Mouse (Mus musculus) forebrain, embryonic 12.5 days (tissue): ENCODE measurements around the gene Crybb2. TPM values are rescaled to one million over a fixed set of nuclear protein-coding genes. Genes with fewer than 3 reads are reported as not detected.

Experiments used
- ATAC-seq: fragments of 200-750 bp; cut with Nextera tagmentation; 2 replicates; pipeline ENCODE4 v1.8.0; 2017; ENCODE audit warnings: moderate TSS enrichment; ENCODE audit not compliant: low FRiP score
- H3K27ac ChIP-seq: fragments of 300-500 bp; sonication (generic); 2 replicates; pipeline ENCODE4 v1.5.1; 2016; ENCODE audit warnings: mild to moderate bottlenecking
- H3K27me3 ChIP-seq: fragments of 300-500 bp; sonication (generic); 2 replicates; pipeline ENCODE4 v1.6.1; 2016; ENCODE audit warnings: mild to moderate bottlenecking
- H3K36me3 ChIP-seq: fragments of 300-500 bp; sonication (generic); replicated peaks from 2 replicates; pipeline ENCODE4 v1.6.1; 2016; ENCODE audit warnings: mild to moderate bottlenecking
- H3K4me1 ChIP-seq: fragments of 300-500 bp; sonication (generic); 2 replicates; pipeline ENCODE4 v1.6.1; 2016
- H3K4me2 ChIP-seq: fragments of 300-500 bp; sonication (generic); 2 replicates; pipeline ENCODE4 v1.6.1; 2016; ENCODE audit warnings: mild to moderate bottlenecking, moderate library complexity
- H3K4me3 ChIP-seq: fragments of 300-500 bp; sonication (generic); replicated peaks from 2 replicates; pipeline ENCODE4 v1.5.1; 2016; ENCODE audit warnings: mild to moderate bottlenecking
- H3K9ac ChIP-seq: fragments of 300-500 bp; sonication (generic); 2 replicates; pipeline ENCODE4 v1.6.1; 2016; ENCODE audit warnings: mild to moderate bottlenecking
- H3K9me3 ChIP-seq: fragments of 300-500 bp; sonication (generic); 2 replicates; pipeline ENCODE4 v1.6.1; 2016
- WGBS: fragments of 180-500 bp; shearing (Covaris S2); methylation state at CpG from one replicate; pipeline ENCODE4 v1.1.7; 2016; 5-methylcytosine and 5-hydroxymethylcytosine counted together
- polyA plus RNA-seq: library from polyadenylated mRNA; unstranded; fragments of >200 nt; fragmentation: Nextera tagmentation; extraction: Ambion mirVana; gene quantifications from 2 replicates; pipeline ENCODE4 v1.2.1, GENCODE M21; 2016

Crybb2 gene
- polyA plus RNA-seq, 1 experiment from 2014 or later, result not detected

DNA sequence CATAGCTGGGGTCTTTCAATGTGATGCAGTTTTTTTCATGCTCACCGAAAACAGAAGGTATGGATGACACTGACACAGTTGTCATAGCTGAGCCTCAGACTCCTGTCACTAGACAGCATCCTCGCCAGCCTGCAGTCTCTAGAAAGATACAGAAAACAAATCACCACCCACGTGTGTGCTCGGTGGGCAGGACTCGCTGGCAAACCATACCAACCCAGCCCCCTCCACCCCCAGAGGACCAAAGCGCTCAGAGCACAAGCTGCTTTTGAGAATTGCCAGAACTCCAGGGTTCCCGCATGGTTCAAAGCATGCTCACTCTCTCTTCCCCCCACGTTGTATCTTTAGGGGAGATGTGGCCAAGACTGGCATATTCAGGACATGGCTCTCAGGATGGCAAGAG, 51.7 kb downstream of the Crybb2 start:
- 75% methylated on average over 8 of the region's 8 CpGs for WGBS
- Histone ChIP-seq H3K9ac (no peak overlapping the region), H3K27me3 (peaks cover 45% of the 10 kb centered on the region)

DNA sequence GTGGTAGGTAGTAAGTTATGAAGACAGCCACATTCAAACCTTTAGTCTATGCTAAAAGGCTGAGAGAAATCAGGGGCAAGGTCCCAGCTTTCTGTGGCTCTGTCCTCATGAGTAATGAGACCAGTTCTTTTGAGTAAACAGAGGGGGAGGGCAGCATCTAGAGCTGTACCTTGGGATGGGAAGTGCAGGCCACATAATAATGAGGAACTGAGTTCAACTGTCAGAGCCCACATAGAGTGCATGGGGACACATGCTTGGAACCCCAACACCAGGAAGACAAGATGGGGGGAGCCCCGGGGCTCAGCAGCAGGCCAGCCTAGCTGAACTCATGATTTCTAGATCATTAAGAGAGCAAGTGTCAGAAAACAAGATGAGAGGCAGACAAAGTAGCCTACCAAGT, 52.9 kb downstream of the Crybb2 start:
- H3K9me3 ChIP-seq, result no peaks in the 10 kb centered on the region
- H3K27ac ChIP-seq, result no peak overlapping the region
- ATAC-seq, result no peak
- no peaks in the 10 kb centered on the region for H3K36me3 ChIP-seq
- no peak overlapping the region for H3K4me3 ChIP-seq
- H3K4me1 ChIP-seq, result peaks cover 15% of the 10 kb centered on the region
- WGBS, result 91% methylated on average over 1 of the region's 1 CpGs
- no peak overlapping the region for H3K4me2 ChIP-seq
- peaks cover 48% of the 10 kb centered on the region for H3K27me3 ChIP-seq
- no peak overlapping the region for H3K9ac ChIP-seq

More for the DNA sequence above, 51.7 kb downstream of the Crybb2 start:
- H3K9me3 ChIP-seq, result no peaks in the 10 kb centered on the region
- H3K36me3 ChIP-seq, result no peaks in the 10 kb centered on the region
- H3K27ac ChIP-seq, result no peak overlapping the region
- no peak overlapping the region for H3K4me3 ChIP-seq
- no peak for ATAC-seq
- no peak overlapping the region for H3K4me2 ChIP-seq
- H3K4me1 ChIP-seq, result peaks cover 21% of the 10 kb centered on the region

DNA sequence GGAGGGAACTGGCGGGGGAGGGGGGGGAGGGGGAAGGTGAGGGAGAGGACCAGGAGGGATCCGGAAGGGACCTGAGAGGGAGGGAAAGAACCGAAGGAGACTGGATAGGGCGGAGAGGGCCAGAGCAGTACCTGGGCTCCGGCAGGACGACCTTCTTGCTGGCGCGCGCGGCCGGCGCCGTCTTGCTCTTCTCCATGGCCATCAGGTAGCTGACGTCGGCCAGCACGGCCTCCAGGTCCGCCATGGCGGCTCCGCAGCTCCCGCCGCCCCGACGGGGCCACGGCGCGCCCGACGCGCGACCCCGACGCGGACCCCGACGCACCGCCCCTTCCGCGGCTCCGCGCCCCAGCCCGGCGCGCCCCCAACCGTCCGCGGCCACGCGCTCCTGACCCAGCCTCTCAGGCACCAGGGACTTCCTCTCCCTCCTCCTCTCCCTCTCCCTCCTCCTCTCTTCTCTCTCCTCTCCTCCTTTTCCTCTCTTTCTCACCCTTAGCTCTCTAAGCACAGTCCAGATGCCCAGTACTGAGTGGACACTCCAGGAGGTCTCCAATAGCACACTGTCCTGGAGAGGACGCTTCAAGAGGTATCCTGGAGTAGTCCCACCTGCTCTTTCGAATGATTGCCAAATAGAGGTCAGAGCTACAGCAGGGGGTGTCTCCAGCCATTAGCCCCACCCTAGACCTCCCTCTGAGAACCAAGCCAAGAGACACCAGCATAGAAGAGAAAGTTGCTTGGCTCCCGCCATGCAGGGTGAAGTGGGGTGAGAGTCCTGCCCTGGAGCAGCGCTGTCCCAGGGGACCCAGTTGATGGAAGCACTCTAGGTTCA, 54.5 kb downstream of the Crybb2 start, which contains the start of gene Grk3:
Grk3 (minus strand) TSS at position 556 of the 826 bp plus-strand sequence.
- no peaks in the 10 kb centered on the region for H3K9me3 ChIP-seq
- H3K27me3 ChIP-seq, result peaks cover 46% of the 10 kb centered on the region
- 4% methylated on average over 48 of the region's 52 CpGs for WGBS
- peak within 1 kb of the TSS; percentile 71 for H3K4me2 ChIP-seq
- no peaks in the 10 kb centered on the region for H3K36me3 ChIP-seq
- H3K4me3 ChIP-seq, result peak within 1 kb of the TSS; percentile 59
- ATAC-seq, result peak; percentile 81
- no peak within 1 kb of the TSS for H3K27ac ChIP-seq
- H3K4me1 ChIP-seq, result peaks cover 15% of the 10 kb centered on the region
- peak within 1 kb of the TSS; percentile 61 for H3K9ac ChIP-seq

DNA sequence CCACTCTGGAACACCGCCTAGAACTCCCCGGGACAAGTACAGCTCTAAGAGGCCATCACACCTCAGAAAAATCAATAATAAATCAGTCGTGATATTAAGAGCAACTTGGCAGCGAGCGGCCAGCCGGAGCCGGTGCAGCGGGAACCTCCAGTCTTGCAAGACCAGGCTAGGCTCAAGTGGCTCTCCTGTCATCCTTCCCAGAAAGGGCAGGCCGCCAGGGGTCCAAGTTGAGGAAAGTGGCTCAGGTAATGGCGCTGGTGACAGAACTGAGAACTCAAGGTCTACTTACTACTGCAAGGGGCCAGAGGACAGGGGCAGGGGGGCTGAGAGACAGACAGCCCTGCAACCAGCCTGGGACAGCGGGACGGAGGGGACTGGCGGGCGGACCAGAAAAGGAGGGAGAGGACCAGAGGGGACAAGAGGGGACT, 55.1 kb downstream of the Crybb2 start:
- H3K4me2 ChIP-seq, result peak overlapping the region; percentile 71
- H3K27ac ChIP-seq, result no peak overlapping the region
- peak overlapping the region; percentile 61 for H3K9ac ChIP-seq
- peak overlapping the region; percentile 59 for H3K4me3 ChIP-seq
- peaks cover 15% of the 10 kb centered on the region for H3K4me1 ChIP-seq
- WGBS, result 6% methylated on average over 14 of the region's 14 CpGs
- H3K9me3 ChIP-seq, result no peaks in the 10 kb centered on the region
- peaks cover 46% of the 10 kb centered on the region for H3K27me3 ChIP-seq
- no peaks in the 10 kb centered on the region for H3K36me3 ChIP-seq
- ATAC-seq, result peak; percentile 61

DNA sequence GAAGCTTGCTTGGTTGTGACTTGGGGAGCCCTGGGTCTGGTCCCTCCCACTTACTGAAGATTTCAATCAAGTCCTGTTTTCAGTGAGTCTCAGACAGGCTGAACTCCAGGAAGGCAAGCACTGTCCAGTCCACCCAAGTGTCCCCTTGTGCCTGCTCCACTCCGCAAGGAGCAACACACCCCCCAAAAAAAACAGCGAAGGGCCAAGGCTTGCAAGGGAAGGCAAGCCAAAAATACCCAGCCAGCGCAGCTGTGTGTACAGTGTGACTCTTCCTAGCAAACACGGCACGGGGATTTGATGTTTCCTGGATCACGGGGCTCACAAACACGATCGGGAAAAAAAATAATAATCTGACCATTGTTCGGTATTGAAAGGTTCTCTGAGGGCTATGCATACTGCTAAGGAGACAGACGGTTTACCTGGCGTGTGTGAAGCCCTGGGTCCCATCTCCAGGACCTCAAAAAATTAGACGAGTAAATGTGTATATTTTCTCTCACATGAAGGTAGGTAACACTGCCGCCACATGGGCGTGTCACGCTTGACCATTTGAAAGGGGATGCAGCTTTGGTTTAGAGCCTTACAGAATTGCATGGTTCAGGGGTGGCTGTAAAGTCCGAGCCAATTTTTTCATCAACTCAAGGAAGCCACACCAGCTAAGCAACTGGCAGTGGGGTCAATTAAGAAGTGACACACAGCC, 55.7 kb downstream of the Crybb2 start:
- no peak overlapping the region for H3K27ac ChIP-seq
- 0 out of 2 replicates have a peak overlapping the region, but pooled peaks have one; percentile 61 for H3K9ac ChIP-seq
- H3K4me3 ChIP-seq, result peak overlapping the region; percentile 59
- ATAC-seq, result no peak
- 64% methylated on average over 16 of the region's 16 CpGs for WGBS
- peaks cover 15% of the 10 kb centered on the region for H3K4me1 ChIP-seq
- H3K9me3 ChIP-seq, result no peaks in the 10 kb centered on the region
- H3K27me3 ChIP-seq, result peaks cover 46% of the 10 kb centered on the region
- peak overlapping the region; percentile 71 for H3K4me2 ChIP-seq
- no peaks in the 10 kb centered on the region for H3K36me3 ChIP-seq

DNA sequence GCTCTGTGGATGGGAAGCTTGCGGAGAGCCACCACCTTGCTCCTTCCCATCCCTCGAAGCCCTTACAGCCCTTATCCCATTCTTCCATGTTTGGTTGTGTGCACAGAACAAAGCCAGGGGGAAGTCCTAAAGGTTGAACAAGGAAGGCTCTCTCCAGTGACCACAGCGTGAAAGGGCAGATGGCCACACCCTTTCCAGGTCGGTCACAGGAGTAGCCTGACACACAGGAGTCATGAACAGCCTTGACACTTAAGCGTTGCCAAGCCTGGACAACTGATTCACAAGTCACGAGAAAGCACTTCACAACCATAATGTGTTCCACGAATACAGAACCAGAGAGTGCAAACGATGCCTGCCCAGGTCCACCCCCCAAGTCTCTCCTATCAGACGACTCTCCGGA, 58.0 kb downstream of the Crybb2 start:
- H3K4me3 ChIP-seq, result no peak overlapping the region
- peaks cover 15% of the 10 kb centered on the region for H3K4me1 ChIP-seq
- ATAC-seq, result no peak
- H3K9me3 ChIP-seq, result no peaks in the 10 kb centered on the region
- H3K4me2 ChIP-seq, result no peak overlapping the region
- H3K9ac ChIP-seq, result no peak overlapping the region
- no peak overlapping the region for H3K27ac ChIP-seq
- 85% methylated on average over 10 of the region's 10 CpGs for WGBS
- H3K27me3 ChIP-seq, result peaks cover 37% of the 10 kb centered on the region
- H3K36me3 ChIP-seq, result no peaks in the 10 kb centered on the region

DNA sequence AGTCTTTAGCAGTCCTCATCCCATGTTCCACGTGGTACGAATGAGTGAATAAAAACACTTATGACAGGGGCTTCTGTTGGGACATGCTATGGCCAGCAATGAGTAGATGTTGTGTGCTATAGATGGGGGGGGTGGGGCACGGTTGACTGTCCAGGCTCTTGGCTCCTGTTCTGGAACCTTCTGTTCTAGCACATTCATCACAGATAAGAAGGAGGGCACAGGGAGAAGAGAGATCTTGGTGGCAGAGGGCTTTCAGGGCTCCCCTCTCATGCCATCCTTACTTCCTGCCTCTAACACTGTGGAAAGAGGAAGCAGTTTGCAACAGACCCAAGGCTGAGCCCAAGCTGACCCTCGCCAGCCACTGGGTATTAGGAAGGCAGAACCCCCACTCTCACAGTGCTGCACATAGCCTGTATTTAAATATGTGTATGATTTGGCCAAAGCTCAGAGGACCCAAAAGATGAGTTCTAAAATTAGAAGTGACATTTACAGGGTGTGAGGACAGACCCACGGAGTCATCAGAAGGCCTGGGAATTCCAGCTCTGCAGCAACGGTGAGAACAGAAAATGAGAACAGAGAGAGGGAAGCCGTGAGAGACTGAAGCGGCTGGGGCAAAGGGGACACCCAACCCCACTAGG, 60.6 kb downstream of the Crybb2 start:
- Histone ChIP-seq H3K9me3 (no peaks in the 10 kb centered on the region), H3K27ac (no peak overlapping the region), H3K4me2 (no peak overlapping the region), H3K4me1 (0 out of 2 replicates have a peak, but pooled peaks cover 3% of the 10 kb centered on the region), H3K9ac (no peak overlapping the region), H3K27me3 (peaks cover 15% of the 10 kb centered on the region), H3K4me3 (no peak overlapping the region), H3K36me3 (no peaks in the 10 kb centered on the region)
- 93% methylated on average over 8 of the region's 8 CpGs for WGBS
- no peak for ATAC-seq

DNA sequence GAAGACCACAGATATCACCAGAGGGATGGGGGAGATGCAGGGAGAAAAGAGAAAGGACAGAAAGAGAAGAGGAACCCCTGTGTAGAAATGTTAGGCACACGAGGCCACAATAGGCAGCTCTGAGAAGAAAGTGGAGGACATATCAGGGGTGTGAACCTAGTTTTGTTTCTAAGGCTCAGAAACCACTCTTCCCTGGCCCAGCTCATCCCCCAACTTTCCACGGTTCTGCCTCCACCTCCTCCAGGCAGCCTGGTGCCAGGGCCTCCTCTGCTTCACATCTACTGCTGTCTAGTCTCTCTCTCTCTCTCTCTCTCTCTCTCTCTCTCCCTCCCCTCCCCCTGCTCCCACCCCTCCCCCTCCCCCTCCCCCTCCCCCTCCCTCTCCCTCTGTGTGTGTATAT, 61.4 kb downstream of the Crybb2 start:
- Histone ChIP-seq H3K4me2 (no peak overlapping the region), H3K36me3 (no peaks in the 10 kb centered on the region), H3K4me1 (0 out of 2 replicates have a peak, but pooled peaks cover under 1% of the 10 kb centered on the region), H3K27ac (no peak overlapping the region), H3K9me3 (no peaks in the 10 kb centered on the region), H3K4me3 (no peak overlapping the region), H3K9ac (no peak overlapping the region), H3K27me3 (peaks cover 7% of the 10 kb centered on the region)
- ATAC-seq, result no peak
- 76% methylated on average over 2 of the region's 2 CpGs for WGBS

Other genes starting within 250 kb of the Crybb2 start
- 0.65 and 0.83 TPM in 2 replicates for gene Myo18b, start 173.8 kb downstream of the Crybb2 start, polyA plus RNA-seq
- 8.0 and 9.4 TPM in 2 replicates for gene Grk3, start 54.3 kb downstream of the Crybb2 start, polyA plus RNA-seq
- gene Crybb3, start 11.5 kb upstream of the Crybb2 start, polyA plus RNA-seq, result 0.95 and 1.1 TPM in 2 replicates
- gene 2900026A02Rik, start 151.1 kb upstream of the Crybb2 start, polyA plus RNA-seq, result 4.5 and 6.1 TPM in 2 replicates
- gene Tmem211, start 156.8 kb upstream of the Crybb2 start, polyA plus RNA-seq, result 0.20 and 0.28 TPM in 2 replicates
- gene Sgsm1, start 240.7 kb upstream of the Crybb2 start, polyA plus RNA-seq, result 14.3 and 14.8 TPM in 2 replicates